Mouse (Mus musculus) G1E (cell line): ENCODE measurements at regions not wholly inside any gene's neighbourhood (a gene's known extent, or its start where the extent isn't known, plus 50 kb on each side); places are given as distances from the start of the nearest gene placed in this dataset.

Experiments
- CTCF ChIP-seq: IDR thresholded peaks from 2 replicates; pipeline ENCODE4 v1.5.1; 2012; ENCODE audit warnings: low read depth, low read length, inconsistent platforms, mixed read lengths
- GATA1 ChIP-seq: IDR thresholded peaks from 2 replicates; pipeline ENCODE4 v1.6.1; 2012; ENCODE audit warnings: borderline replicate concordance, low read length, inconsistent platforms, mixed read lengths
- POLR2AphosphoS5 ChIP-seq: IDR thresholded peaks from 2 replicates; pipeline ENCODE4 v1.6.1; 2012; ENCODE audit warnings: low read depth, low read length, inconsistent platforms; ENCODE audit not compliant: insufficient replicate concordance
- TAL1 ChIP-seq: conservative IDR thresholded peaks from 2 replicates; pipeline ENCODE4 v1.6.1; 2012; ENCODE audit warnings: low read depth, low read length, inconsistent platforms, mixed read lengths

DNA sequence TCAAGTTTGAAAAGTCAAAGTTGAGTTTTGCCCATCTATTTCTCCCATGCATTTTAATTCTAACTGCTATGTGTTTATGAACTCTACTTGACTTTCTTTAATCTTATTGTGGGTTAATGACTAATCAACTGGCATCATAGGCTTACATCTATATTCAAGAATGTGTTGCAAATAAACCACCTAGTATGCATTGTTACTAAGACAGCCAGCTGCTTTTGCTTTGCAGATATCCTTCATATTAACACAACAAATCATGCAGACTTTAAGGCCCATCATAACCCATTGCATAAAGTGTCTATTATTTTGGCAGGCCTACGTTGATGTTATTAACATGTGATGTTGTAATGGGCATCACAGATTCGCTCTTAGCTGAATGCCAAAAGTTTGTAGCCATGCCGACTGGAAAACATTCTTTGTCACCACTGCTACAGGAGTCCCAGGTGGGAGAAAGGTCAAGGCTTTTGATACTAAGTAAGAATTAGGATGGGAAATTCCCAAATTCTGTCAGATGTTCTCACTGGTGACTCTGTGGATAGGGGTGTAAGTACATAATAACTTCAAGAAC lies 394.3 kb upstream of the Jag1 start:
- TF ChIP-seq CTCF: no peak
- TF ChIP-seq GATA1: no peak
- TF ChIP-seq POLR2AphosphoS5: no peak
- TF ChIP-seq TAL1: no peak
